Mouse (Mus musculus): ENCODE measurements around the gene Parp8. TPM values are rescaled to one million over a fixed set of nuclear protein-coding genes. Genes with fewer than 3 reads are reported as not detected.

The Parp8 gene
- total RNA-seq, 1 experiment from 2014 or later: 98.3 TPM

GRCm38 (mm10) chr13:117023346-117024050 lies 1.8 kb downstream of the Parp8 start:
- ATAC-seq (replicated peaks; ENCODE audit: low read depth, poor library complexity, severe bottlenecking): no peak

DNA sequence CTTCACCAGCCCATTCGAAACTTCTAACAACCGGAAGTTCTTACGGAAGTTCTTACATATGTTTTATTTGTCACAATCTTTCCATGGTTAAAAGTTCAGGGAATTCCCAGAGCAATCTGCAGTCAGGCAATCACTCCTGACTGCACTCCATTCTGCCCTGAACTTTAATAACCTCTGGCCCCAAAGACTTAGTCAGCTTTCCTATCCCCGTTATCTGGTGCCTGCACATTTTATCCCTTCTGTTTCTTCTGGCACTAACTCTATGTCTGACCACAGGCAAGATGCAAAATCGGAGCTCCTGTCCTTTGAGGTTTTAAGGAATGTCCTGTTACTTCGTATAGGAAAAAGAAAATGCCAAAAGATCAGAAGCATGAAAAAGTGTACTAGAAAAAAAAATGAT lies 4.7 kb downstream of the Parp8 start:
- ATAC-seq (replicated peaks; ENCODE audit: low read depth, poor library complexity, severe bottlenecking): peak; percentile 71

GRCm38 (mm10) chr13:117018676-117019075 lies 6.7 kb downstream of the Parp8 start:
- ATAC-seq (replicated peaks; ENCODE audit: low read depth, poor library complexity, severe bottlenecking): no peak

DNA sequence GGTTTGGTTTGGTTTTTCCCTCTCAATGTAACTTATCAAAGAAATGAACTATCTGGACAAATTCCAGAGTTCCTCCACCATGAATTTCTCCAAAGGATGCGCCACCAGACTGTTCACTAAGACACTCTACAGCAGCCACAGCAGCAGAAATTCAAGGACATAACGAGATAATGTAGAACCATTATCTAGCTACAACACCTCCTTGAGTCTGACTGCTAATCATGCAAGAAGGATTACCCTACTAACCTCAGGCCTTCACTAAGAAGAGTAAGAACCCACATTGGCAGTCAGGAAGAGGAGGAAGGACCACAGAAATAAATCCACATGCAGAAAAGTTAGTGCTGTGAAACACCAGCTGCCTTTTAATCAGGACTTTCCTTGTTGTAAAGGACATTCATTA lies 11.8 kb downstream of the Parp8 start:
- peak; percentile 52; the same call in 1 of the 2 replicates for ATAC-seq (replicated peaks; ENCODE audit: low read depth, poor library complexity, severe bottlenecking)

GRCm38 (mm10) chr13:117012031-117012430 lies 13.3 kb downstream of the Parp8 start:
- ATAC-seq (replicated peaks; ENCODE audit: low read depth, poor library complexity, severe bottlenecking): no peak

- ATAC-seq (replicated peaks; ENCODE audit: low read depth, poor library complexity, severe bottlenecking): no peak
These were observed 15.2 kb downstream of the Parp8 start for GRCm38 (mm10) chr13:117010143-117010542.

DNA sequence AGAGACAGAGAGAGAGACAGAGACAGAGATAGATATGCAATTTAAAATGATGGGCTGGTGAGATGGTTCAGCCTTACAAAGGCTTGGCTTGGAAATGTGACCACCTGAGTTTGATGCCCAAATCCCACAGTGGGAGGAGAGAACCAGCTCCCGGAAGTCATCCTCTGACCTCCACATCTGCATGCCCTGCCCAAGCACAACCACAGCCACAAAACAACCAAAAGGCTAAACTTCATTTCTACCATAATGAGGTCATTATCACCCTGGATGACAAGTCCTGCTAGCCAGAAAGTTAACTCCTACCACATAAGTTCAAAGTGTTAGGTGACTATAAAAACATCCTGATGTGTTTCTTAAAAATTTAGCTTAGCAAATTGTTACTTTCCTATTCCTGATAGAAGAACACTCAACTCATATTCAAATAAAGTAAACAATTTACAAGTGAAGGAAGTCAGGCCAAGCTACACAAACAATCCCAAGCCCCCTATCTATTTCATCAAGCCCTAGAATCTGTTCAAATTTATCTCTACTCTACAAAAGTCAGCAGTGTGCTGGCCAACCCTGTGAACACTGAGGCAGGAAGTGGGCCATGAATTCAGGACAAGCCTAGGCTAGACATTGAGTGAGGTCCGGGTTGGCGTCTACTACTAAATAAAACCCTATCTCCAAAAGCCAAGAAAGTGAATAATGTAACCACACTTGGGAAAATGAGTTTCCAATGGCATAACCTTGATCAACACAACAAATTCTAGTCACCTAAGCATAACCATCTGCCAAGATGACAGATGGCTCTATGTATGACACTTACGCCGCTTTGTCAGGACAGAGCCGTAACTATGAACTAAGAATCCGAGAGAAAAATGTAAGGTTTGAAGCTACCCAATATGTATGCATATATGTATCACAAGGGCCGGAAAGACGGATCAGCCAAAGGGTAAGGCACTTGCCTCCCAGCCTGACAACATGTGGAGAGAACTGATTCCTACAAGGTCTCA lies 17.0 kb downstream of the Parp8 start:
- no peak for ATAC-seq (replicated peaks; ENCODE audit: low read depth, poor library complexity, severe bottlenecking)

DNA sequence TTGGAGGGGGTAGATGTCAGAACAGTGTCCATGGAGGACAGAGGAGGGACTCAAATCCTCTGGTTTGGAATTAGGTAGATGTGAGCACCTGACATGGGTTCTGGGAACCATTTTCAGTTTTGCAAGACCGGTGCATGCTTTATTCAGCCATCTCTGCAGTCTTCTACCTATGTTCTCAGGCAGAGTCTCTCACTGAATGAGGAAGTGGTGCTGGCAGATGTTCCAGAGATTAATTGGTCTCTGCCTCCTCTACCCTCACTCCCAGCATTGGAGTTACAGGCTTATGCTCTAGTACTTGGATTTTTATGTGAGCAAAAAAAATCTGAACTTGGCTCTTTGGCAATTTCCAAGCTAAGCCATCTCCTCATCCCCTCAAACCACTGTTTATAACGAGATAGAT lies 17.8 kb downstream of the Parp8 start:
- ATAC-seq (replicated peaks; ENCODE audit: low read depth, poor library complexity, severe bottlenecking): peak; percentile 43; the same call in 1 of the 2 replicates

- ATAC-seq (replicated peaks; ENCODE audit: low read depth, poor library complexity, severe bottlenecking): no peak
These were observed 18.7 kb downstream of the Parp8 start for GRCm38 (mm10) chr13:117006638-117007037.

GRCm38 (mm10) chr13:117000493-117000892 lies 24.8 kb downstream of the Parp8 start:
- ATAC-seq (replicated peaks; ENCODE audit: low read depth, poor library complexity, severe bottlenecking): no peak

DNA sequence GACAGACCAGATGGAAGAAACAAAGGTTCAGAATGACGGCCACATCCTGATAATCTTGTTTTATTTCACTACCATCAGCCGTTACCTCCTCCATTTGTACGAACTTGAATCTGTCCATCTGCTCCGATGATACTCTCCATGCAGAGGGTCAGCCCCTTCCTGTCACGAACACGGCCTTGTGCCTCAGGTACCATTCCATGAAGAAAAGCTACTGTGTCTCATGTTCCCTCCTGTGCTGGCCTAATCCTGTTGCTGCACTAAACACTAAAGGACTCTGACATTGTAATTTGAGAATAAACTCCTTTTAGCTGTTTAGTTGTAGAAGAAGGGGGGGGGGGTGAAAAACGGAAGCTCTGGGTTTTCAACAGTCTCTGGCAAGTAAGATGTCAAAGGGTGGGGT lies 33.8 kb downstream of the Parp8 start:
- no peak; the same call in 1 of the 2 replicates for ATAC-seq (replicated peaks; ENCODE audit: low read depth, poor library complexity, severe bottlenecking)

- no peak for ATAC-seq (replicated peaks; ENCODE audit: low read depth, poor library complexity, severe bottlenecking)
These were observed 35.0 kb downstream of the Parp8 start for GRCm38 (mm10) chr13:116990327-116990726.

- 0 out of 2 replicates have a peak, but pooled peaks have one; percentile 4 for ATAC-seq (replicated peaks; ENCODE audit: low read depth, poor library complexity, severe bottlenecking)
These were observed 36.6 kb downstream of the Parp8 start for GRCm38 (mm10) chr13:116988706-116989105.

- ATAC-seq (replicated peaks; ENCODE audit: low read depth, poor library complexity, severe bottlenecking): 0 out of 2 replicates have a peak, but pooled peaks have one; percentile 27
These were observed 37.1 kb downstream of the Parp8 start for GRCm38 (mm10) chr13:116988208-116988607.

- ATAC-seq (replicated peaks; ENCODE audit: low read depth, poor library complexity, severe bottlenecking): 0 out of 2 replicates have a peak, but pooled peaks have one; percentile 19
These were observed 38.1 kb downstream of the Parp8 start for GRCm38 (mm10) chr13:116987284-116987683.

GRCm38 (mm10) chr13:116986658-116987057 lies 38.7 kb downstream of the Parp8 start:
- ATAC-seq (replicated peaks; ENCODE audit: low read depth, poor library complexity, severe bottlenecking): no peak

- ATAC-seq (replicated peaks; ENCODE audit: low read depth, poor library complexity, severe bottlenecking): no peak
These were observed 51.1 kb downstream of the Parp8 start for GRCm38 (mm10) chr13:116974081-116974860.

GRCm38 (mm10) chr13:116973491-116973890 lies 51.8 kb downstream of the Parp8 start:
- ATAC-seq (replicated peaks; ENCODE audit: low read depth, poor library complexity, severe bottlenecking): no peak

DNA sequence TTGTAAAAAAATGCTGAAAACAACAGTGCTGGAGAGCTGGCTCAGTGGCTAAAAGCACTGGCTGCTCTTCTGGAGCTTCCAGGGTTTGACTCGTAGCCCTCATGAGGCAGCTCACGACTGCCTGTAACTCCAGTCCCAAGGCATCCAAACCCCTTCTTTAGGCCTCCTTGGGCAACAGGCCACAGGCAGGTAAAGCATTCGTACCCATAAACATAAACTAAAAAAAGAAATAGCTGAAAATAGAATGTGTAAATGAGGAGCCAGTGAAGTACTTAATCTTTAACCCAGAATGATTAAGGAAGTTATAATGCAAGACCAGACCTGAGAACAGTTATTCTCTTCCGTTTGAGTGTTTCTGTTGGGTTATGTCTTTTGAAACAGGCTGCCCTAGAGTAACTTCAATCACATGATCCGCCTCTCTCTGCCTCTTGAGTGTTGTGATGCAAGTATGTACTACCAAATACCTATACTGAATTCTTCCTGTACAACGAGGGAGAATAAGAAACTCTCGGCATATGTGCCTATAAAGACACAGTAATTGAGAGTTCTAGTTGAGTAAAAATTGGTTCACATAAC lies 53.2 kb downstream of the Parp8 start:
- ATAC-seq (replicated peaks; ENCODE audit: low read depth, poor library complexity, severe bottlenecking): peak; percentile 65
